Mouse (Mus musculus) gastrocnemius, postnatal 25 days (tissue): ENCODE data around the gene Cenpu. TPM values are rescaled to one million over a fixed set of nuclear protein-coding genes. Genes with fewer than 3 reads are reported as not detected.

ENCODE experiments used
- total RNA-seq, 2 experiments: library from RNA; stranded (reverse); gene quantifications; 1 replicate in 1 of 2; 2 replicates in 1 of 2; pipeline ENCODE4 v1.2.3; 2021

Cenpu gene
- total RNA-seq, 2 experiments from 2014 or later, result 0.41 to 1.2 TPM

Other genes starting within 250 kb of the Cenpu start
- 100 to 1,000 TPM; 251 to 347 TPM for gene Acsl1, start 81.0 kb upstream of the Cenpu start, total RNA-seq
- 1 to 10 TPM; 1.2 to 2.0 TPM for gene Primpol, start 65.2 kb downstream of the Cenpu start, total RNA-seq
- gene Casp3, start 65.3 kb downstream of the Cenpu start, total RNA-seq, result 1 to 10 TPM; 2.3 to 3.1 TPM
- 10 to 100 TPM; 27.4 to 29.6 TPM for gene Irf2, start 187.7 kb downstream of the Cenpu start, total RNA-seq